Mouse (Mus musculus) lung, postnatal 0 days (tissue): ENCODE measurements around the gene Syt5. TPM values are rescaled to one million over a fixed set of nuclear protein-coding genes. Genes with fewer than 3 reads are reported as not detected.
A peak's percentile ranks its signal among the peaks of the same experiment; 100 is the strongest.

ENCODE experiments used
- ATAC-seq: fragments of 200-750 bp; cut with Nextera tagmentation; 2 replicates; pipeline ENCODE4 v1.8.0; 2017; ENCODE audit warnings: moderate library complexity
- DNase-seq: peaks from one replicate; pipeline ENCODE4 v3.0.0-alpha.2; 2016; ENCODE audit warnings: low spot score
- H3K27ac ChIP-seq: fragments of 300-500 bp; sonication (generic); 2 replicates; pipeline ENCODE4 v1.5.1; 2014; ENCODE audit warnings: antibody characterized with exemption, mild to moderate bottlenecking, low read length, mixed read lengths
- H3K27me3 ChIP-seq: fragments of 300-500 bp; sonication (generic); replicated peaks from 2 replicates; pipeline ENCODE4 v1.6.1; 2014; ENCODE audit warnings: low read length, mixed read lengths; ENCODE audit not compliant: insufficient read depth
- H3K36me3 ChIP-seq: fragments of 300-500 bp; sonication (generic); 2 replicates; pipeline ENCODE4 v1.6.1; 2014; ENCODE audit warnings: low read length, mixed read lengths; ENCODE audit not compliant: insufficient read depth
- H3K4me1 ChIP-seq: fragments of 300-500 bp; sonication (generic); 2 replicates; pipeline ENCODE4 v1.6.1; 2014; ENCODE audit warnings: antibody characterized with exemption, low read depth, low read length, mixed read lengths; ENCODE audit not compliant: insufficient read depth
- H3K4me2 ChIP-seq: fragments of 300-500 bp; sonication (generic); replicated peaks from 2 replicates; pipeline ENCODE4 v1.6.1; 2014; ENCODE audit warnings: low read depth, mild to moderate bottlenecking, low read length, moderate library complexity, mixed read lengths
- H3K4me3 ChIP-seq: fragments of 300-500 bp; sonication (generic); 2 replicates; pipeline ENCODE4 v1.5.1; 2014; ENCODE audit warnings: low read depth, low read length
- H3K9ac ChIP-seq: fragments of 300-500 bp; sonication (generic); replicated peaks from 2 replicates; pipeline ENCODE4 v1.6.1; 2014; ENCODE audit warnings: low read depth, mild to moderate bottlenecking
- H3K9me3 ChIP-seq: fragments of 300-500 bp; sonication (generic); 2 replicates; pipeline ENCODE4 v1.6.1; 2016; ENCODE audit warnings: low read length, mixed read lengths
- CTCF ChIP-seq: IDR thresholded peaks from 2 replicates; pipeline ENCODE4 v1.5.1; 2016; ENCODE audit warnings: antibody characterized with exemption, mild to moderate bottlenecking
- EP300 ChIP-seq: IDR thresholded peaks from 2 replicates; pipeline ENCODE4 v1.6.1; 2016; ENCODE audit warnings: antibody characterized with exemption, mild to moderate bottlenecking, control low read depth
- WGBS: fragments of 180-500 bp; shearing (Covaris S2); extraction: QIAGEN DNeasy Blood & Tissue Kit; methylation state at CpG from one replicate; pipeline ENCODE4 v1.1.7; 2014; 5-methylcytosine and 5-hydroxymethylcytosine counted together
- polyA plus RNA-seq: library from polyadenylated mRNA; unstranded; fragments of >200 nt; fragmentation: Nextera tagmentation; extraction: Ambion mirVana; gene quantifications from 2 replicates; pipeline ENCODE4 v1.2.1, GENCODE M21; 2015

The Syt5 gene
- polyA plus RNA-seq, 1 experiment from 2014 or later = 7.1 TPM

DNA sequence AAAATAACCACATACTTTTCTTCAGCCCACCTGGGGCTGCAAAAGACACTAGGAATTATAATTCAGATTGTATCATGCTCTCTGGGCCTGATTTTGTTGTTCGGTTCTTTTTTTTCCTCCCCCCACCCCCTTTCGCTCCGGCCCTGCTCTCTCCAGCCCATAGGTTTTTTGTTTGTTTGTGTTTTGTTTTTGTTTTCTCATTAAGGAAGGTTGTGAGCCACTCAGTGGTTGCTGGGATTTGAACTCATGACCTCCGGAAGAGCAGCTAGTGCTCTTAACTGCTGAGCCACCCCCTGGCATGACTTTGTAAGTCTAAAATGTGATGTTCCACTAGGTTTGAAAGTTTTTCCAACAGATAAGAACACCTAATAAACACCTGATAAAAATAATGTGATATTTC, 44.2 kb downstream of the Syt5 start:
- no peaks in the 10 kb centered on the region for H3K27me3 ChIP-seq
- no peak overlapping the region for H3K9ac ChIP-seq
- H3K4me1 ChIP-seq = peaks cover 14% of the 10 kb centered on the region
- no peaks in the 10 kb centered on the region for H3K9me3 ChIP-seq
- whole genome bisulfite sequencing = 82% methylated on average over 4 of the region's 4 CpGs
- no peaks in the 10 kb centered on the region for H3K36me3 ChIP-seq
- ATAC-seq (no peak), DNase-seq (no peak)
- TF ChIP-seq CTCF = no peak
- TF ChIP-seq EP300 = no peak
- no peak overlapping the region for H3K27ac ChIP-seq
- H3K4me3 ChIP-seq = no peak overlapping the region
- no peak overlapping the region for H3K4me2 ChIP-seq

DNA sequence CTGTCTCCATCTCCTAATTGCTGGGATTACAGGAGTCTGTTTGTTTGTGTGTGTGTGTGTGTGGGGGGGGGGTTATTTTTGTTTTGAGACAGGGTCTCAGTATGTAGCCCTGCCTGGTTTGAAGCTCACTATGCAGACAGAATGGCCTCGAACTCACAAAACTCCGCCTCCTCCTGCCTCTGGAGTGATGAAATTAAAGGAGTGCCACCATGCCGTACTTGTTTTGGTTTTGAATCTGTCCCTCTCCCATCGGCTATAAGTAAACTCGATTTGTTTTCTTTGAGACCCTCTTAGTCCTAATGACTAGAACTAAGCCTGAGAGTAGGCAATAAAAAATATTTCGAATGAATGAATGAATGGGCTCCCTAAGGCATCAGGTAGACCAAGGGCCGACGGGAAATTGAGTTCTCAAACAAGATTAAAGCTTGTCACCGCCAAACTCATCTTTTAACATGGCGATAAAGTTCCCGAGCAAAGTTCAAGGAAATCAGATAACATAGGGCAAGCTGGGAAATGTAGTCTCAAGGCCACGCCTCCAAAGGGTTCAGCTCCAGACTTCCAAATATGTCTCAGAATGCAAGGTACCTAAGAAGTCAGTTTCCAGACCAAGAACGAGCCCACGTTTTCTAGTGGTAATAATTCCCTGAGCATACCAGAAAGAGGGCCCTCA, 44.8 kb downstream of the Syt5 start:
- H3K36me3 ChIP-seq = no peaks in the 10 kb centered on the region
- peak overlapping the region; percentile 81 for H3K4me2 ChIP-seq
- peak overlapping the region; percentile 81 for H3K27ac ChIP-seq
- H3K4me1 ChIP-seq = peaks cover 14% of the 10 kb centered on the region
- whole genome bisulfite sequencing = 13% methylated on average over 14 of the region's 14 CpGs
- H3K27me3 ChIP-seq = no peaks in the 10 kb centered on the region
- H3K9ac ChIP-seq = no peak overlapping the region
- H3K4me3 ChIP-seq = peak overlapping the region; percentile 95
- TF ChIP-seq CTCF (no peak), EP300 (0 out of 2 replicates have a peak, but pooled peaks have one; percentile 1)
- H3K9me3 ChIP-seq = no peaks in the 10 kb centered on the region
- ATAC-seq (no peak), DNase-seq (peak; percentile 75)

DNA sequence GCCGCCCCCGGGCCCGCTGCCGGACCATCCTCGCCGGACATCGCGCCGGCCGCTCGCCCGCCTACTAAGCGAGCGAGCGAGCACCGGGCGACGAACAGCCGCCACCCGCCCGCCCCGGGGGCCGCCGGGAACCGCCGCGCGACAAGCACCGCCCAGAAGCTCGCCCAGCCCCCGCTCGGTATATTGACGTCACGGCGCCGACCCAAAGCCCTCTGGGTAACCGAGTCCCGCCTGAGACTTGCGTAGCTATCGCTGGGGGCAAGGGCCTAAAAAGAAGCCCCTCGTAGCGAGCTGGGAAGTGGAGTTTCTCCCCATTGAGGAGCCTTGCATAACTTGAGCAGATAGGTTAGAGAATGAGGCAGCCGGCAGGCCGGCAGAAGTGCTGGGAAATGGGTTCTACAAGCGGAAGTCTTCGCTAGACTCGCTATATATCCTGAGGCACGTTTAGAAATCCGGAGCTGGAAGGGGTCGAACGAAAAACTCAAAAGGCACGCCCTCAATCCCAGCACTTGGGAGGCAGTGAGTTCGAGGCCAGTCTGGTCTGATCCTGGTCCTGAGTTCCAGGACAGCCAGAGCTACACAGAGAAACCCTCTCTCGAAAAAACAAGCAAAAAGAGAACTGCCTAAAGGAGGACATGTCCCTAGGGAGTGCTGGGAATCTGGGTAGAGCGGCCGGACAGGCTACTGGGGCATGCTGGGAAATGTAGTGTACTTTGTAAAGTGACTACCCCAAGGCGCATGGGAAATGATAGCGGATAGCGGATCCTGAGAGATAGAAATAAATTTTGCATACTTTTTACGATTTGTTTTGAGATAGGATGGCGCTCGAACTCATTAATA, 45.6 kb downstream of the Syt5 start, which contains the start of gene Ppp1r12c:
Gene Ppp1r12c, minus strand, starts transcription at position 123 of the 840 bp plus-strand sequence.
- WGBS = under 1% methylated on average over 62 of the region's 62 CpGs
- Histone ChIP-seq H3K4me2 (peak within 1 kb of the TSS; percentile 81), H3K9me3 (no peaks in the 10 kb centered on the region), H3K36me3 (peaks cover under 1% of the 10 kb centered on the region; the same call in 1 of the 2 replicates), H3K4me1 (peaks cover 14% of the 10 kb centered on the region), H3K27ac (peak within 1 kb of the TSS; percentile 81), H3K27me3 (no peaks in the 10 kb centered on the region), H3K4me3 (peak within 1 kb of the TSS; percentile 95), H3K9ac (peak within 1 kb of the TSS; percentile 85)
- TF ChIP-seq EP300 (peak; percentile 22; the same call in 1 of the 2 replicates), CTCF (no peak)
- peak; percentile 91 for ATAC-seq
- DNase-seq = peak; percentile 96

DNA sequence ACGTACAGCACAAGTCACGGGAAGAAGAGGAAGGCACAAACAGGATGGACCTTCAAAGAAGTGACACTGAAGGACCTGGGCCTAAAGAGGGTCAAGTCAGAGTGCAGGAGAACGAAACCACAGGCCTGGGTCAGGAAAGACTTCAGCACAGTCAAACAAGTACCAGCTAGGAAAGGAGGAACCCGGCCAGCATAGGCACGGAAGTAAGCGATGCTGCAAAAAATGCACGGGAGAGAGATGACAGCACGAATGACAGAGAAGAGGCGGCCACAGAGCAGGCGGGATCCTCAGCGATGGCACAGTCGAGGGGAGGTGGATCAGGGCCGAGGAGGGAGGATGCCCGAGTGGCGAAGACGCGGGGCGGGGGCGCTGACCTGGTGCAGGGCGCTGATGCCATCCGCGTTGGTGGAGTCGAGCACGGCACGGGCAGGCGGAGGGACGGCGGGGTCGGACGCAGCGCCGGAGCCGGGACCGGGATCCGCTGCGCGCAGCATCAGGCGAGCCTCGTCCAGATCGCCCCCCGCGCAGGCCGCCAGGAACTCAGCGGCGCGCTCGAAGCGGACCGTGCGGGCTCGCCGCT, 46.4 kb downstream of the Syt5 start:
- 0% methylated on average over 17 of the region's 52 CpGs for WGBS
- Histone ChIP-seq H3K9me3 (no peaks in the 10 kb centered on the region), H3K4me2 (peak overlapping the region; percentile 81), H3K4me1 (peaks cover 14% of the 10 kb centered on the region), H3K4me3 (peak overlapping the region; percentile 95), H3K27ac (peak overlapping the region; percentile 81), H3K9ac (peak overlapping the region; percentile 85), H3K27me3 (no peaks in the 10 kb centered on the region), H3K36me3 (peaks cover 6% of the 10 kb centered on the region; the same call in 1 of the 2 replicates)
- DNase-seq (peak; percentile 48), ATAC-seq (peak; percentile 20)
- TF ChIP-seq CTCF (no peak), EP300 (no peak)

DNA sequence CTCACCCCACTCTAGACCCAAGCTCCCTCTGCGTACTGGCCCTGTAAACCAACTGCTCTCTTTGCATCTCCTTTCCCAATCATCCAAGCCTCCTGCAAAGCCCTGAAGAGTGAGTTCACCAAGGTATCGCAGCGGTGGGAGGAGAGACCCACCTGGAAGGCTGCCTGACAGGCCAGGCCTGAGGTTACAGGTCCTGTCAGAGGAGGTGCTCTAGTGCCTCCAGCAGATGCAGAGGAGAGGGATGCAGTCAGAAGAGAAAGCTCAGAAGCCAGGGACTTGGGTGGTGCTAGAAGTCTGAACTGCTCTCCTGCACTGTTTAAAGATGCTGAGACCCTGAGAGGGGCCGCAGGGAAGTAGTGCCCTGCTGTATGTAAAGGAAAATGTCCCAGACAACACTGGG, 48.3 kb downstream of the Syt5 start:
- Histone ChIP-seq H3K4me2 (peak overlapping the region; percentile 81), H3K27me3 (no peaks in the 10 kb centered on the region), H3K4me1 (peaks cover 14% of the 10 kb centered on the region), H3K9me3 (no peaks in the 10 kb centered on the region), H3K36me3 (peaks cover 6% of the 10 kb centered on the region; the same call in 1 of the 2 replicates), H3K4me3 (no peak overlapping the region), H3K9ac (no peak overlapping the region), H3K27ac (peak overlapping the region; percentile 44; the same call in 1 of the 2 replicates)
- DNase-seq (no peak), ATAC-seq (no peak)
- TF ChIP-seq CTCF (no peak), EP300 (no peak)
- WGBS = 88% methylated on average over 4 of the region's 4 CpGs

DNA sequence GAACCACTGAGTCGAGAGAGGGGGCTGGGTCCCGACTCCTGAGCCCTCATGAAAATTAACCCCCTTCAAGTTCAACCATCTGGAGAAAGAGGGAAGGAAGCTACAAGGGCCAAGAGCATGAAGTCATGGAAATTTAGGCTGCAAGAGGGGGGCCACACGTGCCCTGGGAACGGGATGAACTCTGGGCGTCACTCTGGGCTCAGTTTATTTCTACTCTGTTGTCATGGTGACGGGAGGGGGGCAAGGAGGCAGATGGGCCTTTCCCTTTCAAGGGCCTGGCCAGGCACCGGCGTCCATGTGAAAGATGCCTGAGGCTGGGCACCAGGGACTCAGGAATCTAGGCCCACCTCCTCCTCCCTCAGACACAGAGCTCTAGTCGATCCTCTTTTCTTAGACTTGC, 49.1 kb downstream of the Syt5 start:
- 21% methylated on average over 9 of the region's 9 CpGs for WGBS
- H3K9ac ChIP-seq = no peak overlapping the region
- ATAC-seq = peak; percentile 73
- H3K4me2 ChIP-seq = peak overlapping the region; percentile 81
- peak; percentile 96 for DNase-seq
- no peaks in the 10 kb centered on the region for H3K9me3 ChIP-seq
- peaks cover 14% of the 10 kb centered on the region for H3K4me1 ChIP-seq
- TF ChIP-seq CTCF (0 out of 2 replicates have a peak, but pooled peaks have one; percentile 1), EP300 (peak; percentile 92)
- H3K36me3 ChIP-seq = peaks cover 6% of the 10 kb centered on the region; the same call in 1 of the 2 replicates
- H3K4me3 ChIP-seq = no peak overlapping the region
- no peaks in the 10 kb centered on the region for H3K27me3 ChIP-seq
- H3K27ac ChIP-seq = peak overlapping the region; percentile 44; the same call in 1 of the 2 replicates
